Mouse (Mus musculus): Measurements from ENCODE around the gene Polr2c.

GRCm38 (mm10) chr8:94870474-94871107, 13.3 kb downstream of the Polr2c start:
- TF ChIP-seq CTCF (IDR thresholded peaks at IDR 0.05; ENCODE audit: low read depth, low read length) (no peak), POLR2A (IDR thresholded peaks at IDR 0.05; ENCODE audit: insufficient read depth, low read length) (no peak), EP300 (IDR thresholded peaks at IDR 0.05; ENCODE audit: insufficient read depth, low read depth, low read length) (no peak)
